In the genomic region with DNA sequence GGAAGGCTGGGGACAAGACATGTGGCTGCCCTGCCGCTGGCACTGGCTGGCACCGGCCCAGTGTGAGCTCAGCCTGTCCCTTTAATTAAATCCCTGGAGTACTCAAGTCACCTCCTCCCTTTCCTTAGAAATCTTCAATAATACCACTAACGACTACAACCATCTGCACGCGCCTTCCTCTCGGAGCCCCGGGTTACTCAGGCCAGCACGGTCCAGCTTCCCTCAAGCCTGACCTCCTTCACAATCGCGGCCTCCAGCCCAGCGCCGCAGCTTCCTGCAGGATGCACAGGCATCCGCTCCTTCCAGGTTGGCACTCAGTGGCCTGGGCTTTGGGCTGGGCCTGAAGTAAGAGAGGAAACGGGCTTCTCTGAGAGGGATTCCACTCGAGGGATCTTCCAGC, we compare ENCODE assay signal across 9 mouse cellular contexts. TPM values are rescaled to one million over a fixed set of nuclear protein-coding genes. Genes with fewer than 3 reads are reported as not detected.
DNase-seq lines count a peak whose midpoint lies in the region; ATAC-seq and TF ChIP-seq lines count a peak whose summit lies in the region.
"Had no signal": no experiment of that assay in that cellular context is flagged by ENCODE, and none has a peak within 500 bp of the region (broad histone marks: within the 10 kb centered on the region; RNA-seq: fewer than 3 reads in every experiment).

No protein-coding gene starts in this region.

- no peaks in the 10 kb centered on the region for H3K9me3 ChIP-seq in intestine, embryonic 16.5 days (ENCODE audit: control insufficient read depth, low read length)
- H3K9me3 ChIP-seq in intestine, postnatal 0 days (ENCODE audit: control insufficient read depth), result no peaks in the 10 kb centered on the region
- H3K9me3 ChIP-seq in heart, embryonic 11.5 days (replicated peaks; ENCODE audit: control insufficient read depth, low read length), result 0 out of 2 replicates have a peak, but pooled peaks cover 2% of the 10 kb centered on the region
- H3K9me3 ChIP-seq: embryonic facial prominence, embryonic 13.5 days had no signal

- WGBS in intestine, embryonic 16.5 days, result 58% methylated on average over 15 of the region's 15 CpGs
- WGBS in intestine, postnatal 0 days, result 67% methylated on average over 15 of the region's 15 CpGs
- WGBS in heart, embryonic 11.5 days (ENCODE audit: insufficient replicate concordance), result 52% methylated on average over 15 of the region's 15 CpGs

- peaks cover 1% of the 10 kb centered on the region for H3K4me1 ChIP-seq in intestine, embryonic 16.5 days (ENCODE audit: control insufficient read depth, insufficient read depth, low read length)
- H3K4me1 ChIP-seq in intestine, postnatal 0 days (replicated peaks; ENCODE audit: control insufficient read depth, insufficient read depth, low read length), result no peaks in the 10 kb centered on the region
- peaks cover 21% of the 10 kb centered on the region for H3K4me1 ChIP-seq in heart, embryonic 11.5 days (ENCODE audit: control insufficient read depth, insufficient read depth, low read length)

- H3K27me3 ChIP-seq in intestine, embryonic 16.5 days (replicated peaks; ENCODE audit: control insufficient read depth, insufficient read depth, low read length), result no peaks in the 10 kb centered on the region
- no peaks in the 10 kb centered on the region for H3K27me3 ChIP-seq in intestine, postnatal 0 days (replicated peaks; ENCODE audit: control insufficient read depth, insufficient read depth, low read length)
- no peaks in the 10 kb centered on the region for H3K27me3 ChIP-seq in heart, embryonic 11.5 days (ENCODE audit: control insufficient read depth, insufficient read depth, low read length)
- H3K27me3 ChIP-seq: embryonic facial prominence, embryonic 13.5 days had no signal

- ATAC-seq in intestine, embryonic 16.5 days, result peak; percentile 17; the same call in 1 of the 2 replicates
- ATAC-seq in intestine, postnatal 0 days, result no peak
- peak; percentile 61; the same call in 1 of the 2 replicates for ATAC-seq in heart, embryonic 11.5 days (replicated peaks; ENCODE audit: insufficient number of reproducible peaks, low FRiP score, low TSS enrichment)
- peak; percentile 96 for ATAC-seq in megakaryocyte progenitor cell, adult 5-6 weeks (replicated peaks; ENCODE audit: poor library complexity)

- TF ChIP-seq CTCF in intestine, postnatal 0 days (IDR thresholded peaks at IDR 0.05; ENCODE audit: low read depth), result no peak

- intact Hi-C loops in left cerebral cortex, postnatal 14 days (cut with DNase I), result no loop called here

- H3K4me3 ChIP-seq in intestine, embryonic 16.5 days (ENCODE audit: low read length), result no peak overlapping the region
- no peak overlapping the region for H3K4me3 ChIP-seq in intestine, postnatal 0 days (ENCODE audit: low read depth, low read length)
- H3K4me3 ChIP-seq in heart, embryonic 11.5 days (ENCODE audit: low read depth, low read length), result no peak overlapping the region
- H3K4me3 ChIP-seq: embryonic facial prominence, embryonic 13.5 days had no signal

- H3K36me3 ChIP-seq in intestine, embryonic 16.5 days (ENCODE audit: control insufficient read depth, insufficient read depth, low read length), result no peaks in the 10 kb centered on the region
- H3K36me3 ChIP-seq in intestine, postnatal 0 days (ENCODE audit: control insufficient read depth, insufficient read depth), result no peaks in the 10 kb centered on the region
- H3K36me3 ChIP-seq in heart, embryonic 11.5 days (ENCODE audit: control insufficient read depth, insufficient read depth, low read length), result no peaks in the 10 kb centered on the region
- H3K36me3 ChIP-seq: embryonic facial prominence, embryonic 13.5 days had no signal

- H3K9ac ChIP-seq in intestine, embryonic 16.5 days (ENCODE audit: low read depth, low read length), result no peak overlapping the region
- no peak overlapping the region for H3K9ac ChIP-seq in intestine, postnatal 0 days (ENCODE audit: low read depth, low read length)
- H3K9ac ChIP-seq in heart, embryonic 11.5 days (ENCODE audit: low read depth, low read length), result no peak overlapping the region
- H3K9ac ChIP-seq: embryonic facial prominence, embryonic 13.5 days had no signal

- H3K4me2 ChIP-seq in intestine, embryonic 16.5 days (ENCODE audit: low read depth, low read length), result no peak overlapping the region
- no peak overlapping the region for H3K4me2 ChIP-seq in intestine, postnatal 0 days (replicated peaks; ENCODE audit: low read depth)
- no peak overlapping the region for H3K4me2 ChIP-seq in heart, embryonic 11.5 days
- H3K4me2 ChIP-seq: embryonic facial prominence, embryonic 13.5 days had no signal

- no peak overlapping the region for H3K27ac ChIP-seq in intestine, embryonic 16.5 days (ENCODE audit: low read length)
- no peak overlapping the region for H3K27ac ChIP-seq in intestine, postnatal 0 days (ENCODE audit: low read depth, low read length)
- H3K27ac ChIP-seq in heart, embryonic 11.5 days (ENCODE audit: low read depth, low read length), result peak overlapping the region; percentile 54; the same call in 1 of the 2 replicates
- H3K27ac ChIP-seq: embryonic facial prominence, embryonic 13.5 days had no signal

- DNase-seq in kidney, postnatal 25 days, result peak; percentile 70 to 90
- no peak for DNase-seq in left cerebral cortex, postnatal 14 days (ENCODE audit: low spot score in 2 of 2)
- DNase-seq in left cerebral cortex, adult 11 months (ENCODE audit: low spot score), result no peak
- DNase-seq in layer of hippocampus, adult 9-10 months (ENCODE audit: low spot score), result no peak

RNA-seq across cellular contexts. Expression of a gene that starts 22.3 kb away (rescaled TPM):
- 333 and 353 TPM in 2 replicates for polyA plus RNA-seq in intestine, embryonic 16.5 days (2015; fragmentation: Nextera tagmentation; extraction: Ambion mirVana)
- polyA plus RNA-seq in intestine, postnatal 0 days (2015; fragmentation: Nextera tagmentation; extraction: Ambion mirVana), result 313 and 344 TPM in 2 replicates
- polyA plus RNA-seq in heart, embryonic 11.5 days (2014; fragmentation: Nextera tagmentation; extraction: Ambion mirVana), result 511 and 550 TPM in 2 replicates
- 21.8 and 32.4 TPM in 2 replicates for total RNA-seq in megakaryocyte progenitor cell, adult 5-6 weeks (2015)
- total RNA-seq in megakaryocyte progenitor cell, adult 5-6 weeks (2017), result 8.3 and 15.5 TPM in 2 replicates
- 100 to 1,000 TPM; 166 to 175 TPM for total RNA-seq in left cerebral cortex, postnatal 14 days (2021)

Comparison
In these comparisons a context has a peak if more than half of its experiments do, and no peak if none do; other contexts are left out.
1. DNase-seq: peak in kidney, postnatal 25 days (2 of 2); none in left cerebral cortex, postnatal 14 days (0 of 2), left cerebral cortex, adult 11 months (single experiment) and layer of hippocampus, adult 9-10 months (single experiment).